Mouse (Mus musculus) spleen, adult 2 months (tissue): ENCODE results near the gene Clptm1. TPM values are rescaled to one million over a fixed set of nuclear protein-coding genes. Genes with fewer than 3 reads are reported as not detected.

Experiments used
- DNase-seq, 2 experiments: peaks; one replicate each; pipeline versions ENCODE4 v3.0.0 to v3.0.0-alpha.2; 2012 to 2021; ENCODE audit warnings: low spot score in 2 of 2, low read depth in 1 of 2
- H3K27ac ChIP-seq: fragments of 200-500 bp; 2 replicates; pipeline ENCODE4 v1.5.1; 2012; ENCODE audit warnings: low read length, inconsistent platforms; ENCODE audit not compliant: insufficient read depth
- H3K27me3 ChIP-seq: fragments of 200-500 bp; 2 replicates; pipeline ENCODE4 v1.6.1; 2012; ENCODE audit warnings: mild to moderate bottlenecking, moderate library complexity, low read length, inconsistent platforms; ENCODE audit not compliant: control insufficient read depth, insufficient read depth
- H3K36me3 ChIP-seq: fragments of 200-500 bp; 2 replicates; pipeline ENCODE4 v1.6.1; 2012; ENCODE audit warnings: mild to moderate bottlenecking, low read length, inconsistent platforms; ENCODE audit not compliant: control insufficient read depth, insufficient read depth
- H3K4me1 ChIP-seq: fragments of 200-500 bp; 2 replicates; pipeline ENCODE4 v1.6.1; 2011; ENCODE audit warnings: inconsistent platforms; ENCODE audit not compliant: control insufficient read depth, insufficient read depth, insufficient read length
- H3K4me3 ChIP-seq: fragments of 200-500 bp; 2 replicates; pipeline ENCODE4 v1.5.1; 2011; ENCODE audit warnings: mild to moderate bottlenecking, inconsistent platforms; ENCODE audit not compliant: insufficient read depth, insufficient read length; ENCODE audit errors: extremely low read depth
- CTCF ChIP-seq: fragments of 200-500 bp; IDR thresholded peaks from 2 replicates; pipeline ENCODE4 v1.5.1; 2011; ENCODE audit warnings: mild to moderate bottlenecking, inconsistent platforms; ENCODE audit not compliant: insufficient read depth, insufficient read length, insufficient replicate concordance; ENCODE audit errors: extremely low read depth
- POLR2A ChIP-seq: fragments of 200-500 bp; IDR thresholded peaks from 2 replicates; pipeline ENCODE4 v1.6.1; 2011; ENCODE audit warnings: low read depth, low read length, inconsistent platforms
- WGBS: fragments of 180-500 bp; shearing (Covaris S2); methylation state at CpG from one replicate; pipeline ENCODE4 v1.1.7; 2018; 5-methylcytosine and 5-hydroxymethylcytosine counted together
- polyA plus RNA-seq: library from polyadenylated mRNA; depleted of rRNA; stranded (reverse); fragments of >200 nt; gene quantifications from 2 replicates; pipeline ENCODE4 v1.2.3, GENCODE M21; 2012; rRNA removed

Gene Clptm1
- 76.3 and 78.9 TPM in 2 replicates for polyA plus RNA-seq

DNA sequence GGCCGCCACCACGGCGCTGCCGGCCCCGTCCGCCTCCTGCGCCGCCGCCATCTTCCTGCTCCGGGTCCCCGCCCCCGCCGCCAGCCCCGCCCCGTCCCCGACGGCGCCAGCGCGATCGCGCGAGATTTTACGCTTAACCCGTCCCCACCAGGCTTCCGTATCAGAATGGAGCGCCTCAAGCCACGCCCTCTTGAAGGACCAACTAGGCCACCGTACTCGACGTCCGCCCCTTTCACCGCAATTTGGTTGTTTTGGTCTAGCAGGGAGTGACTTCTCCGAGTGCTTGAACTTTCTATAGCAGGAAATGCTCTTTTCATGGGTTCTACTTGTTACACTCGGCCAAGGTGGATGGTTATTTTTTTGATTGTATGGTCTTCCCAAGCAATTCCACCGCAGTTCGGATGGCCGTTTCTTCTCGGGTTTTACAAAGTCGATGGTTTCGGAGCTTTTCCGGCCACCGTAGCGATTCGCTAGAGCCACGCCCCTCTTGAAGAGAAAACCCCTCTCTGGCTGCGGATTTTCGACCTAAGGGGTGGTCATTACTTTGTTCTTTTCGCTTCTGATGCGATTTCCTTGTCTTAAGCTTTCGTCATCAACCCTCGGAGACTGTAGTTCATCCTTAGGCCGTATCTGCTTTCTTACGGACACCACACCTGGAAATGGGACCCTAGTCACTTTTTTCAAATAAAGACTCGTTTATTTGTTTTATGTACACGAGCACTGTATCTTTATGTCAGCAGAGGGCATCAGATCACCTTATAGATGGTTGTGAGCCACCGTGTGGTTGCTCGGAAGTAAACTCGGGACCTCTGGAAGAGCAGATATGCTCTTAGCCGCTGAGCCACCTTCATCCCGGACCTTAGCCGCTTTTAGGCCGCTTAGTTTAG is at the start of gene Clptm1:
Clptm1 (minus strand) TSS at position 79 of the 887 bp plus-strand sequence.
- TF ChIP-seq CTCF = peak; percentile 21; the same call in 1 of the 2 replicates
- TF ChIP-seq POLR2A = peak; percentile 18
- 2% methylated on average over 63 of the region's 63 CpGs for WGBS
- H3K36me3 ChIP-seq = no peaks in the 10 kb centered on the region; the same call in none of the 2 replicates
- H3K4me1 ChIP-seq = peaks cover 12% of the 10 kb centered on the region; the same call in 1 of the 2 replicates
- no peaks in the 10 kb centered on the region for H3K27me3 ChIP-seq
- H3K27ac ChIP-seq = peak within 1 kb of the TSS; percentile 93
- H3K4me3 ChIP-seq = peak within 1 kb of the TSS; percentile 91
- DNase-seq = peak; percentile 96 to 98

DNA sequence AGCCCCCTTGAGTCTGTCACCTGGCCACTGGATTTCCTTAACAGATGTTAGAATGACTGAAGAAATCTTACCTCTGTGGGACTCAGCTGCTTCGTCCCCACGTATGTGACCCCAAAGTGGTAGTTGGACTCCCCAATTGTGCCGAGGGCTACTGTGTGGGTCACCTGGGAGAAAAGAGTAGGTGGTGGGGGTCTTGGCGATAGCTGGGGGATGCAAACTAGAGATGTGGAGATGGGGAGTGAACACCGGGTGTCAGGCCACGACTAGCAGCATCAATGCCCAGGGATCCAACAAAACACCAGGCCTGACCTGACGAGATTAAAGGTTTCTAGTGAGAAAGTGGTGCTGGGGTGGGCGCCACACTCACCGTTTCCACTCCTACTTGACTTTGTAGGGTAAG is 48.8 kb upstream of the Clptm1 start:
- H3K27me3 ChIP-seq = no peaks in the 10 kb centered on the region
- WGBS = 88% methylated on average over 9 of the region's 9 CpGs
- DNase-seq = no peak

GRCm38 (mm10) chr7:19713196-19713595 is 48.4 kb upstream of the Clptm1 start:
- Histone ChIP-seq H3K27me3 (no peaks in the 10 kb centered on the region), H3K4me3 (no peak overlapping the region), H3K4me1 (peaks cover 5% of the 10 kb centered on the region; the same call in 1 of the 2 replicates), H3K27ac (no peak overlapping the region), H3K36me3 (peaks cover 15% of the 10 kb centered on the region)
- WGBS = 50% methylated on average over 4 of the region's 4 CpGs
- DNase-seq = peak in 1 of 2 experiments; percentile 31
- TF ChIP-seq CTCF (peak; percentile 12; the same call in 1 of the 2 replicates), POLR2A (no peak)

More for the DNA sequence above, 48.8 kb upstream of the Clptm1 start:
- TF ChIP-seq CTCF (no peak), POLR2A (no peak)
- H3K27ac ChIP-seq = no peak overlapping the region
- H3K4me3 ChIP-seq = no peak overlapping the region
- peaks cover 15% of the 10 kb centered on the region for H3K36me3 ChIP-seq
- peaks cover 5% of the 10 kb centered on the region; the same call in 1 of the 2 replicates for H3K4me1 ChIP-seq

DNA sequence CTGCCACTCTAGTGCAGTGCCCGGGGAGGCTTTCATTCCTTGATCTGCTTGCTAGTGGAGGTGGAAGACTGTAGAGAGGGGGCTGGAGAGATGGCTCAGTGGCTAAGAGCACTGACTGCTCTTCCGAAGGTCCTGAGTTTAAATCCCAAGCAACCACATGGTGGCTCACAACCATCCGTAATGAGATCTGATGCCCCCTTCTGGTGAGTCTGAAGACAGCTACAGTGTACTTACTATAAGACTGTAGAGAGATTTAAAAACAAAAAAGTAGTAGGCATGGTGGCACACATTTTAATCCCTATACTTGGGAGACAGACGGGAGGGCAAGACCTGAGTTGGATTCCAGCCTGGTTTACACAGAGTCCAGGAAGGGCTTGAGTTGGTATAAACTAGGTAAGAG is 47.6 kb upstream of the Clptm1 start:
- WGBS = 85% methylated on average over 4 of the region's 4 CpGs
- H3K27ac ChIP-seq = no peak overlapping the region
- peaks cover 16% of the 10 kb centered on the region for H3K36me3 ChIP-seq
- DNase-seq = no peak
- H3K4me3 ChIP-seq = no peak overlapping the region
- H3K27me3 ChIP-seq = no peaks in the 10 kb centered on the region
- H3K4me1 ChIP-seq = peaks cover 5% of the 10 kb centered on the region; the same call in 1 of the 2 replicates
- TF ChIP-seq CTCF (no peak), POLR2A (no peak)

DNA sequence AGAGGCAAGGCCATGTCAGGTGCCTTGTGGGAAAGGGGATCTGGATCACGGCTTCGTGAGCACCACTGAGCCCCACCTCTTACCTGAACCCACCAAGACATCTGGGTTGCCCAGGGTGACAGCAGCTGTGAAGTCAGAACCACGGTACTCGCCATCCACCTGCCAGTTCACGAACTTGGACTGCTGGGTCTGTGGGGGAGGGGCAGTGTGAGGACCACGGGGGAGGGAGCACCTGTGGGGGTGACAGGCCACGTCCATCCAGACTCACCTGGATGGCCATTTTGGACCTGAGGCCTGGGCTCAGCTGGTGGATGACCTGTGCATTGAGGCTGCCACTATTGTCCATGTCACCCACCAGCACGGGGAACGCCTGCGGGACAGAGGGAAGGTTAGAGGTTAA is 45.8 kb upstream of the Clptm1 start:
- DNase-seq = no peak
- peaks cover 20% of the 10 kb centered on the region for H3K36me3 ChIP-seq
- no peaks in the 10 kb centered on the region for H3K27me3 ChIP-seq
- peaks cover 5% of the 10 kb centered on the region; the same call in 1 of the 2 replicates for H3K4me1 ChIP-seq
- WGBS = 97% methylated on average over 10 of the region's 10 CpGs
- TF ChIP-seq CTCF = no peak
- TF ChIP-seq POLR2A = no peak
- no peak overlapping the region for H3K4me3 ChIP-seq
- H3K27ac ChIP-seq = no peak overlapping the region

DNA sequence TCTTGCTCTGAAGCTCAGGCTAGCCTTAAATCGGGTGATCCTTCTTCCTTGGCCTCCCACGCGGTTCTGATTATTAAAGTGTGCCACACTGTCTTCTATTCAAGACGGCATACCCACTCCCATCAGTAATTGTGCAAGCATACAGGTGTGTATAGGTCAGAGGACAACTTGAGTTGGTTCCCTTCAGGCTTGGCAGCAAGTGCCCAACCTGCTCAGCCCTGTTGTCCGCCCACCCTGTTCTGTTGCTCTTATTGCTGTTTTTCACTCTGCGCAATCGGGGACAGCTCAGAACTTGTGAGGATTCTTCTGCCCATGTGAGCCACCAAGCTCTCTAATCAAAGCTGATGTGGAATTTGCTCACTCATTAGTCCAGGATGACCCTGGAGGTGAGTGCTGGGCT is 40.4 kb upstream of the Clptm1 start:
- 96% methylated on average over 7 of the region's 7 CpGs for WGBS
- peaks cover 10% of the 10 kb centered on the region for H3K36me3 ChIP-seq

More for the DNA sequence above, 40.4 kb upstream of the Clptm1 start:
- no peak for DNase-seq
- Histone ChIP-seq H3K4me3 (no peak overlapping the region), H3K27me3 (no peaks in the 10 kb centered on the region), H3K4me1 (peaks cover 10% of the 10 kb centered on the region), H3K27ac (no peak overlapping the region)
- TF ChIP-seq POLR2A (no peak), CTCF (no peak)
